Mouse (Mus musculus) CD4-positive naive resting alpha-beta T cell, adult 76 days (primary cell): ENCODE measurements around the gene Cage1. TPM values are rescaled to one million over a fixed set of nuclear protein-coding genes. Genes with fewer than 3 reads are reported as not detected.

Experiments used
- total RNA-seq: library from RNA; stranded (reverse); gene quantifications from one replicate; pipeline ENCODE4 v1.2.4, GENCODE M21; 2023

The Cage1 gene
- 2.6 TPM for total RNA-seq

DNA sequence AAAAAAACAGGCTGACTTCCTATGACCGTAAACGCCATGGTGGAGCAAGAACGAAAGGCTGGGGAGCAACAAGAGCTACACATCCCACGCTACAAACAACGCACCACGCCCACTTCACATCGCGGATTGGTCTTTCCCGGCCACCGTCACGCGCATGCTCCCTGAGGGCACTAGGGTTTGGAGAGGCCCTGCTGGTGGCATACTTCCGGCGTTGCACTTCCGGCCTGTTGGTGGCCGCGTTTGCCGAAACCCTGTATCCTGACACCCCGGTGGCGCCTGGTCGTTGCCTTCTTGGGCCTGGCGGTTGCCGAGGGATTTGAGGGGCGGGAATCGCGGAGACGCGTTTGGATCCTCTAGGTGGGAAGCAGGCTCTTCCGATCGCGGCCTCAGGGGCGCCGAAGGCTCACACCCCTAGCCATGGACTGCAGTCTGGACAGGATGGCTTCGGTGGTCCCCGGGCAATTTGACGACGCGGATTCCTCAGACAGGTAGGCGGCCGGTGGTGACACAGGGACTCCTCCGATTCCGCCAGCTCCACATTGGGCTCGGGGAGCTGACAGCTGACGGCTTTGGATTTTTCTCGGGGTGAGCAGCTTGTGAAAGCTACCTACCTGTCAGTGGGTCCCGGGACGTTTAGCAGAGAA, at the start of gene Cage1:
Cage1 (minus strand) TSS at position 26 of the 644 bp plus-strand sequence.

DNA sequence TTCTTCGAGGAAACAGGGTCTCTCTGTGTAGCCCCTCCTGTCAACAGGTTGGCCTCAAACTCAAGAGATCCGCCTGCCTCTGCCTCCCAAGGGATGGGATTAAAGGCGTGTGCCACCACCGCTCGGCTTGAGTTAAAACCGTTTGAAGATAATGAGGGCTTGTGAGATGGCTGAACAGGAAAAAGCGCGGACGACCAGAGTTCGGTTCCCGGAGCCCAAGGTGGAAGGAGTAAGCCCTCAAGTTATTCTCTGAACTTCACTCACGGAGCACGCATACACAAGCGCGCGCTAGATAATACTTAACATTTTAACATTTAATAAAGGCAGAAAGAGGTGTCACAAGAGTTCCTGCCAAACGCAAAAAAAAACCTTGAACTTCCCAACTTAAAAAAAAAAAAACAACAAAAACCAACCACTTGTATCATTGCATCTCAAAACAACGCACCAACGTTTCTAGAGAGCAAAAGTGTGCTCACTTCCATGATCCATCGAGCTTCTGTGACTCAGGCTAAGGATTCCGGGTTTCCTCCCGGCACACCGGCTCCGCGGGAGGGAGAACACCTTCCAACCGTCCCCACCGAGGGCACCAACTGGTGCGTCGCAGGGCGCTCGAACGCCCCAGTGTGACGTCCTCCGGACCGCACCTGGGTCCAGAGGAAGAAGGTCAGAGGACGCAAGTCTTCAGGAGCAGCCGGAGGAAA, 376 bp downstream of the Cage1 start, which contains the start of gene Riok1:
Riok1 (plus strand) TSS at position 653 of the 701 bp plus-strand sequence.

DNA sequence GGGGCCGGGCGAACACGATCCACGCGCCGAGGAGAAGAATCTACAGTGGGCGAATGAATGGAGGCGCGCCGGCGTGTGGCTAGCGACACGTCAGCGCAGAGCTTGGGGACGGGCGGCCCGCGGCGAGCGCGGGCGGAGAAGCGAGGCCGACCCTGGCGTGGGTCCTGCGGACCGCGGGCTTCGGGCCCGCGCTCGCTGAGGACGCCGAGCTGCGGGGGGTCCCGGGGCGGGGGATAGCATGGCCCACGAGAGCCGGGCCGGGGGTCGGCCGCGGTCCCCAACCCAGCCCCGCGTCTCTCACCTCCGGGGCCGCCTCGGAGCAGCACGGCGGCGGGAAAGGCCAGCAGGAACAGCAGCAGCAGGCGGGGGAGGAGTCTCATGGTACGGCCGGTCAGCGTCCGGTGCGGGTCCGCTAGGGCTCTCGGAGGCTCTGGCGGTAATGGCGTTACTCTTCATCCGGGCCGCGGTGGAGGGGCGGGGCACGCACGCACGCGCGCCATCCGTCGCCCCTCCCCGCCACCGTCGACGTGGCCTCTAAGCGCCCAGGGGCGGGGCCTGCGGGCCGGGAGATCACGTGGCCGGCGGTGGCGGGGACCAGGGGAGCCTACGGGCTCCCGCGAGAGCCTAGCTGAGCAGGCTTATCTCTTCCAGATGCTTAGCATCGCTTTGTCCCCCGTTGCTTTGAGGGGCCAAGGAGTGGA, 43.0 kb downstream of the Cage1 start, which contains the start of gene Ssr1:
Ssr1 (minus strand) TSS at position 514 of the 701 bp plus-strand sequence.

Other genes starting within 250 kb of the Cage1 start
- gene Ssr1, start 42.9 kb downstream of the Cage1 start, total RNA-seq = 56.1 TPM
- gene Riok1, start 74 bp downstream of the Cage1 start, total RNA-seq = 284 TPM
- gene Dsp, start 114.2 kb upstream of the Cage1 start, total RNA-seq = not detected
- gene Snrnp48, start 167.9 kb upstream of the Cage1 start, total RNA-seq = 64.7 TPM